Mouse (Mus musculus) G1E-ER4 (cell line): ENCODE measurements around the gene Rabep1. TPM values are rescaled to one million over a fixed set of nuclear protein-coding genes. Genes with fewer than 3 reads are reported as not detected.

Experiments
- GATA1 ChIP-seq: IDR thresholded peaks from one replicate; pipeline ENCODE4 v1.8.0; 2012; ENCODE audit warnings: low read length, inconsistent platforms
- polyA plus RNA-seq: library from polyadenylated mRNA; stranded (reverse); fragments of >175 nt; gene quantifications from 2 replicates; pipeline ENCODE4 v1.2.3, GENCODE M21; 2012

Rabep1 gene
- polyA plus RNA-seq, 1 experiment: 24.2 TPM

DNA sequence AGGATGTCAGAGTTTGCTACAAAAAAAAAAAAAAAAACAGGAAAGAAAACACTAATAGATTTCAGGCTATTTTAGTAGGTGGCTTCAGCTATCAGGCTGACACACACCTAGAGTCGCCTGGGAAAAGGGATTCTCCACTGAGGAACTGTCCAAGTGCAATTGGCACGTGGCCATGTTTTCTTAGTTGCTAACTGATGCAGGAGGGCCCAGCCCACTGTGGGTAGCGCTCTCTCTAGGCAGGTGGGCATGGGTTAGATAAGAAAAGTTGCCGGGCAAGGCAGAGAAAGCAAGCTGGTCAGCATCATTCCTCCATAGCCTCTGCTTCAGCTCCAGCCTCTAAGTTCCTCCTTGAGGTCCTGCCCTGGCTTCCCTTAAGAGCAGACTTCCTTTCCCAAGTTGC is 27.8 kb upstream of the Rabep1 start:
- TF ChIP-seq GATA1: no peak

DNA sequence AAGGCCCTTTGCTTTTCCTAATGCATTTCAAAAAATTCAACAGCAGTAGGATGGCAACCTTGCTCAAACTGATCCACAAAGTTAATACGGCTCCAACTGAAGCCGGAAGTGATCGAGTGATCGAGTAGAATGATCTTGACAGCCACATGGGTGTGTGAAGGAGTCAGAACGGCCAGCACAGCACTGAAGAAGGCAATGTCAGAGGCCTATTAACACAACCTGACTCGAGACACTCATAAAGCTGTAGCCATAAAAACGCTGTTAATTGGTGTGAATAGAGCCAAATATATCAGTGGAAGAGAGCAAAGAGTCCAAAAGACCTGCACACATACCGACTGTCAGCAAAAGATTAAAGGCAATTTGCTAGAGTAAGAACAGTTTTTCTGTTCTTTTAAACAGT is 24.5 kb upstream of the Rabep1 start:
- no peak for TF ChIP-seq GATA1

DNA sequence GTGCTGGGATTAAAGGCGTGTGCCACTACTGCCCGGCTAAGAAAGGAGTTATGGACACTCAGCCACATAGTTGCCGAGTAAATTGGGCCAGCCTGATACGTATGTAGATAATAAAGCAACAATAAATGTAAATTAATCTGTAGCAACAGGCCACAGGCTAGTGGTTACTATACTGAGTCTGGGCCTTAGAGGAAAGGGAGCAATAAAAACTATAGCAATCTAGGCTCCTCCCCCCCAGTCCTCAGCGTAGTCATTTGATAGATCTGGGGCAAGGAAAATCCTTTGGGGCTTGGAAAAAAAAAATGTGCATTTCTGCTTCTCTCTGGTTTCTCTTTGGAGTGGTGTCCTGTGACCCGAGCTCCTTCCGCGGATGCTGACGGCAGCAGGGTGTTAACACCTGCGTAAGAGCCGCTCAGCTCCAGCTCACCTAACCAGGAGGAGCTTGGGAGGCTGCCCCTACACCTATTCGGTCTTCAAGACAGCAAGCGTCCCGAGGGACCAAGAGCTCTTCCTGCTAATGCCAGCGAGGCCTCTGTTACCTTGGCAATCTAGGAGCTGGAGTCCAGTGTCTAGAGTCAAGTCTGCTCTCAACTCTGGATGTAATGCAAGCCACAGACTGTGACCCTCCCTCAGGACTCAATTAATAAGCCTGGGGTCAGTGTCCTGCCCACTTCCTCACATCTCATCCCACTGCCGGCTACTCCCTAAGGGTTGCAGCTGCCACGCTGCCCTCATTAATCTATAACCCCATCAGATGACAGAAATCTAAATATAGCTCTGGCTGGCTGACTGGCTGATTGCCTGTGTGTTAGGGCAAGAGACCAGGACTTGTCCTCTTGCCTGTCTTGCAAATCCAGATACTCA is 22.6 kb upstream of the Rabep1 start:
- no peak for TF ChIP-seq GATA1

DNA sequence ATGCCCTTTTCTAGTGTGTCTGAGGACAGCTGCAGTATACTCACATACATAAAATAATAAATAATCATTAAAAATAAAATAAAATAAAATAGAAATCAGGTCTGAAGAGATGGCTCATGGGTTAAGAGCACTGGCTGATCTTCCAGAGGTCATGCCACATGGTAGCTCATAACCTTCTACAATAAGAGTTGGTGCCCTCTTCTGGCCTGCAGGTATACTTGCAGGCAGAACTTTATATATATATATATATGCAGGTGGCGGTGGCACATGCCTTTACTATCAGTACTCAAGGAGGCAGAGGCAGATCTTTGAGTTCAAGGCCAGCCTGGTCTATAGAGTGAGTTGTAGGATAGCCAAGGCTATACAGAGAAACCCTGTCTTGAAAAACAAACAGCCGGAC is 18.4 kb upstream of the Rabep1 start:
- TF ChIP-seq GATA1: no peak

DNA sequence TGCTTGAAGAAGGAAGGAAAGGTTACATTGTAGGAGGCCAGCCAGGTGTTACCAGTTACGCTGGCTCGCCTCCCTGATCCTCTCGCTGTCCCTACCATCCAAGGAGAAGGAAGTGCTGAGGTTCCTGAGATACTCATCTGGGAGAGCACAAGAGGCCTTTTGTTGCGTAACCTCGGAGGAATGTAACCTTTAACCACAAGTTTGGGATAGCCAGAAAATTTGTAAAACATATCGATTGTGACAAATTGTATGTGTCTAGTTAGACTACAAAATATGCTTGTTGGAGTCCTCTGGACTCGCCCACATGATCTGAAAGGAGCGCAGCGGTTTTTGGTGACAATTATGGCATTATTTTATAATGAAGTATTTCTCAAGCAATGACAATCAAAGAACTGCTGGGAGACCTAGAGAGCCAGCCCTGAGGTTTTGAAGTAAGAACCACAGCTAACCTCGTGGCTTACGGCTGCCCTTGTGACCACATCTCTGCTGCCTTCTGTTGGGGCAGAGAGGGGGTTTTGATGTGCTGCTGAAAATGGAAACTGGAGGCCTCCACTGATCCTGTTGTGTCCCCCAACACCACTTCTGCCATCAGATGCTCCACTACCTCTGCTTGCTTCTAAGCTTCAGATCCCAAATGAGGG is 15.5 kb upstream of the Rabep1 start:
- no peak for TF ChIP-seq GATA1

DNA sequence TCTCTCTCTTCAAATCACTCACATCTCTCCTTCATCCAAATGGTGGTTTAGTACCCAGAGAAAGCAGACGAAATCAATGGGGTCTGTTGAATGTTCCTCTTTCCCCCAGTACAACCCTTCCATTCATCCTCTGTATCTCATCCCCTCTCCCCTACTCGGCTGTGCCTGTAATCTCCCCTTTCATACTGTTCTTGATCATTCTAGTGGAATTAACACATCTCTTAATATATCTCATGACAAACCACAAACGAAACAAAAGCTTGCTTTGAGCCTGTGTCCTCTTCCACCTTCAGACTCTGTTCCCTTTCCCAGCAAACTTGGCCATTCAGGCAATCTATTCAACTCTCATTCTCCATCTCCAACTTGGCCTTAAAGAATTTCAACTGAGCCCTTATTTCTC is 13.4 kb upstream of the Rabep1 start:
- no peak for TF ChIP-seq GATA1

DNA sequence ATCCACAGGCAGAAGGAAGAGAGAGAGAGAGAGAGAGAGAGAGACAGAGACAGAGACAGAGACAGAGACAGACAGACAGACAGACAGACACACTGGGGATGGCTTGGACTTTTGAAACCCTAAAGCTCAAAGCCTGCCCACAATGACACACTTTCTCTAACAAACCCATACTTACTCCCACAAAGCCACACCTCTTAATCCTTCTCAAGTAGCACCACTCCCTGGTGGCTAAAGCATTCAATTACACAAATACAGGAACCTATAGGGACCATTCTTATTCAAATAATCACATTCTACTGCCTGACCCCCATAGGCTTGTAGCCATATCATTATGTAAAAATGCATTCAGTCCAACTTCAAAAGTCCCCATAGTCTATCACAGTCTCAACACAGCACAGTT is 11.2 kb upstream of the Rabep1 start:
- no peak for TF ChIP-seq GATA1

DNA sequence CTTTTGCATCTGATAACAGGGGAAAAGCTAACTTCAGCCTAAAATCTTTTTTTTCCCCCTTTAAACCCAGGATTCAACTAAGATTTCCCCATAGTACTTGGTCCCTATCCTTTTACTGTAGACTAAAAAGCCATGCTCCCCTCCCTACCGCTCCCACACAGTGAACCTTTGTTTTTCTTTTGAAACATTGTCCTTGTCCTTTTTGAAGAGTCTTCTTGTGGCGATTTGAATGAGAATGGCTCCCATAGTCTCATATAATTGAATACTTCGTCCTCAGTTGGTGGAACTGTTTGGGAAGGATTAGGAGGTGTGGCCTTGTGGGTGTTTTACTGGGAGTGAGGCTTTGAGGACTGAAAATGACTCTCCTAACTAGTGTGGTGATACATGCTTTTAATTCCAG is 10.7 kb upstream of the Rabep1 start:
- no peak for TF ChIP-seq GATA1

DNA sequence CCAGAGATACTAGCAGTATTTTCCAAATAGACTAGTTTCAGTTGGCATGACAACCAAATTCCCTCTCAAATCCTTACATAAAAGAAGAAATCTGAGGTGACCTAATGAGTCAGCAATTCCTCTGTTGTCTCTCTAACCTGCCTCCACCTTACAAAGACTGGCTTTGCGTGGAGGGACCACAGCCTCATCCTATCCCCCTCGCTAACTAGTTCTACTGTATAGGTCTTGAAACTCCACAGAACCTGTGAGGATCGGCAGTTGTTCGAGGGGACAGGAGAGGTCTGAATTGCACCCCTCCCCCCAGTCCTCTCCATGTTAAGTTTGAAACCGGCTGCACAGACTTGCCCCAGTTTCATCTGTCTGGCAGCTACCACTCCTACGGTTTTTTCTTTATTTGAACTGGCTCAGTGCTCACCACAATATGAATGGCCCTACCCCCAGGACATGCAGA is 9.2 kb upstream of the Rabep1 start:
- TF ChIP-seq GATA1: no peak

DNA sequence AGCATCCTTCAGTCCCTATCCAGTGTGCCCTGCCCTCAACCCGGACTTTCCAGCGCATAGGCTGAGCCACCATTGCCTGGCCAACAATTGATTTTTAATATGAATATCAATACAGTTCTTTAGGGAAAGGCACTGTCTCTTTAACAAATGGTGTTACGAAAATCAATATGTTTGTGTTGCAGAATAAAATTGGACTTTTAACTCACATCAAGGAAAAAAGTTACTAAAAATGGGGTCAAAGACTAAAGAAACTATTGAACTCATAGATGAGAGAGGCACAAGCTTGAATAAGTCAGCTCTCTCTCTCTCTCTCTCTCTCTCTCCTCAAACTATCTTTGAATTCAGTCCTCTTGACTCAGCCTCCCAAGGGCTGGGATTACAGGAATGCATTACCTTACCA is 7.5 kb upstream of the Rabep1 start:
- no peak for TF ChIP-seq GATA1

DNA sequence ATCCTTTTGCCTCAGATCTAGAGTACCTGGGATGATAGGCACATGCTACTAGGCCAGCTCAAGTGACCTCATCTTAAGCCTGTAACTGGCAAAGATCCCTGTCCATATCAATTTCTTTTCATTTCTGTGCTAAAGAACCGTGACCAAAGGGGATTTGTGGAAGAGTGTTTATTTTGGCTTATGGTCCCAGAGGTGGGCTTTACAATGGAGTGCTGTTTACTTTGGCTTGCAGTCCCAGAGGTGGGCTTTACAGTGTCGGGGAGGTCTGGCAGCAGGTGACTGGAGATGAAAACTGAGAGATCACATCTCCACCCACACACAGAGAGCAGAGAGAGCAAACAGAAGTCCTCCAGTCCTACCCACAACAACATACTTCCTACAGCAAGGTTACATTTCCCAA is 6.0 kb upstream of the Rabep1 start:
- no peak for TF ChIP-seq GATA1

DNA sequence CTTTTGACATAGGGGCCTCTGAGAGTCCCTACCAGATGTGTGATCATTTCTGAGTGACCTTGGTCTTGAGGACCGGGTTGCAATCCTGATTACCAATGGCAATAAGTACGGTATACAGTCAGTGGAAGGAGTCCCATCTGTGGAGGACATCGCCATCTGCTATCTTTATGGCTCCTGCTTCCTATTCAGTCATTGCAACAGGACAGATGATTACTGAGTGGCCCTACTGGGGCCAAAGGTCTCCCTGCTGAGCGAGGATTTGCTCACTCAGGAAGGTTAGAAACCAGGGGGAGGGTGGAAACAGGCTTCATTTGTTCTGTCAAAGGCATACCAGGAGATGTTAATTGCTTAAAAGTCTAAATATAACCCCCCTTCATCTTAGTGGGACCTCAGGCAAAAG is 1.6 kb upstream of the Rabep1 start:
- no peak for TF ChIP-seq GATA1

DNA sequence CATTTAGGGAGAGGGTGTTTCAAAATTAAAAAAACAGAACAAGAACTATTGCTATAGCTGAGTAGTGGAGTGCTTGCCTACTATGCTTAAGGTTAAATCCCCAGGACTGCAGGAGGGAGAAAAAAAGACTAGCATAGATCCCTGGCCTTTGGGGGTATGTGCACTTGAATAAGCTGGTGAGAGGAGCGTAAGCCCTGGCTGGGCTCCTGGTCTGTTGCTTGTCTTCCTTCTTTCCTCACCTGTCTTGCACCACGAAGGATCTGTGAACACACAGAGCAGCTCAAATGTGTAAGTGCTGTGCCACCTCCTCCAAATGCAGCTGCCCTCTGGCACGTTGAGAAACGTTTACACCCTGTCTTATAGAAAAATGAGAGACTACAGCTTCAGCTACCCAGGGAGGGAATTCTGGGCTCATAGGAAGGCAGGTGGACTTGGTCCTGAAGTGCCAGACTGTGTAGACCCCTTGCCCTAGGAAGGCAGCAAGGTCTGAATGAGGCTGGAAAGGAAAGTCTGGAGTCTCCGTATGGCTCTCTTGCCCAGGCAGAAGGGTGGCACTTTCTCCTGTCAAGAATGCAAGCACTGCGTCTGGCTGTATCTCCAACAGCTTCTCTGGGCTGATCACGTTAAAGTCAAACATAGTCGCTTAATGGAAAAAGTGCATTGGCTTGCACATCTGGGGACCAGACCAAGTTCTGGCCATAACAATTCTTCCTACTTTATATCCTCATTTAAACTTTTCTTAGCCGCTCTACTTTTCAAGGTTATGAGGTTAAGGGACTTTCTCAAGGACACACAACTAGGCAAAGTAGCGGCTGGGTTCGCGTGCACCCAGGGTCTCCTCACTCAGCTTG is 652 bp upstream of the Rabep1 start:
- no peak for TF ChIP-seq GATA1

DNA sequence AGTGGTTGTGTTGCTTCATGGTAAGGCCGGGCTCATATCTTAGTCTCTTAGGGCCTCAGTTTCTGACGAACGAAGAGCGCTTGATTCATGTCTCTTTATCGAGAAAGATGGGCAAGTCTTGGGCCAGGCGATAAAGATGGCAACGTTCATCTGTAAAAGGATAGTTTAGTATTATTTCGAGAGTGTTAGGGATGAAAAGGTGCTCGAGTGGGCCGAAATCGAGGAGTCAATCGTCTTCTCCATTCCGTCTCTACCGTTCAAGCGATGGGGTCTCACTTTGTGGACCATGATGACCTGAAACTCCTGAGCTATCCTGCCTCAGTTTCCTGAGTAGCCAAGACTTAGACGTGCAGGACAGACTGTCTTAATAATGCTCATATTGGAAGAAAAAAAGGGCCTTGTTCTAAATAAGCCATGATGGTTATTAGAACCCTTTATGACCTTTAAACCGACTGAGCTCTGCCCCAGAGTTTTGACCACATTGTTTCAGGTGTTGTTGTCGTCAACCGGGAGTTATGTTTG is 940 bp downstream of the Rabep1 start:
- no peak for TF ChIP-seq GATA1

DNA sequence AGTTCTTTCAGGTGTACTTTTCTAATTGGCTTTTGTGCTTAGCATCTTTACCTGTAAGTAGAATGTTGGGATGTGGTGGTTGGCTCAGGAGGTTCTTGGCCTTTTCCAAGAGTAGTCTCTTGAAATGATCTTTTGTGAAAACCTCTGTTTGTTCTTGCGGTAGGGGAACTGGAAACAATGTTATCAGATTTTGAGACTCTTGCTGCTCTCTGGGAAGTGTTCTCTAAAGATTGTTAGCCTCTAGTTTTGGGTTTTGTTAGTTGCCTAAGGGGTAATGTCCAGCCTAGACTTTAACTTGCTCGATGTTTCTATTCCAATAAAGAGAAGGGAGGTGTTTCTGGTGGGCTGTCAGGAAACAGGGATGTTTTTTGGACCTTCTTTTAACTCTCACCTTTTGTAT is 1.5 kb downstream of the Rabep1 start:
- TF ChIP-seq GATA1: no peak

DNA sequence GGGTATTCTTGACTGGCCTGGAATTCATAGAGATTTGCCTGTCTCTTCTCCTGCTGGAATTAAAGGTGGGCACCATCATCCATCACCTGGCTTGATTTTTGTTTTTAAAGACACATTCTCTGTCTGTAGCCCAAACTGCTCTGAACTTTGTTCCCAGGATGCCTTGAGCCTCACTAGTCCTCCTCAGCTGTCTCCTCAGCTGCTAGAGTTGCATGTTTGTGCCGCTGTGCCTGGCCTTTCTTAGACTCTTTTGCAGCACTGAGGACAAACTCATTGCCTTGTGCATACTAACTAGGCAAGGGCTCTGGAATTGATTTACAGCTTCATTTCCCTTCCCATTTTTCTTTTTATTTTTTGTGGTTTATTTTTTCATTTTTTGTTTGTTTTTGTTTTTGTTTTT is 15.8 kb downstream of the Rabep1 start:
- no peak for TF ChIP-seq GATA1
